Mouse (Mus musculus) CD4-positive, CD25-positive, alpha-beta regulatory T cell, adult 2 months (primary cell): ENCODE measurements around the gene Trim62.

Experiments used
- DNase-seq: peaks from one replicate; pipeline ENCODE4 v3.0.0-alpha.2; 2012; ENCODE audit warnings: low read depth, low spot score

The Trim62 gene

GRCm38 (mm10) chr4:128958849-128959248 is 75.5 kb downstream of the Trim62 start:
- no peak for DNase-seq

DNA sequence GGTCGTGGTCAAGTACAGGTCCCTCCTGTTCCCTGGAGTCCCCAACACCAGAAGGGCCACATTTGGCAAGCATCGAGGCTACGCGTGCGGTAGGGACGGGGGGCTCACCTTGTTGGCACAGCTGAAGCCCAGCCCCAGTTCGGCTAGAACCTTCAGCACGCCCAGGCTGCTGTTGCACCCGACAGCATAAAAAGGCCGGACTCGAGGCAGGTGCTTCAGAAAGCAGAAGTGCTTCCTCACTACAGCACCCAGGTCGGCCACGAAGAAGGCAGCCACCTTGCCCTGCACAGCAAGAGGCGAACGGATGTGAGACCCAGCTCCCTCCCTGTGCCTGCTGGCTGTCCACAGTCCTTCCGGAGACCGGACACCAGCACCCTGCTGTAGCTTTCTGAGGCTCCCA is 76.3 kb downstream of the Trim62 start:
- no peak for DNase-seq
